Mouse (Mus musculus) kidney, adult 8-10 months (tissue): ENCODE data around the gene Hipk2.

Experiments used
- DNase-seq, 2 experiments: peaks; one replicate each; pipeline ENCODE4 v3.0.0; 2022

Gene Hipk2

DNA sequence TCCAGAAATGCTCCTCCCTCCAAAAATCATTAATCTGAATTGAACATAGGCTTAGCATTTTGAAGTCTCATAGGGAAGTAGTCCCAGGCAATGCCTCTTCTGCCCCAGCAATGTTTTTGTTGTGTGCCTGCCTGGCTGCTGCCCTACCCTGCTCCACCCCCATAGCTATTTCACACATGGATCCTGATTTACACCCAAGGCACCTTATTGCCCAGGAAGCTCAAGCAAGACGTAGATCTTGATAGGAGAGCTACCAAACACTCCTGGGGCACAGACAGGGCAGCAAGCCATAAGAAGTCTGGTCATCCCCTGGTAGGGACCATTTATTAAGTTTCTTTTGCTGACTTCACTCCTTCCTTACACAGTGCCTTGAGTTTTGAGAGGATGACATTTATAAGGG is 88.8 kb downstream of the Hipk2 start:
- no peak for DNase-seq

DNA sequence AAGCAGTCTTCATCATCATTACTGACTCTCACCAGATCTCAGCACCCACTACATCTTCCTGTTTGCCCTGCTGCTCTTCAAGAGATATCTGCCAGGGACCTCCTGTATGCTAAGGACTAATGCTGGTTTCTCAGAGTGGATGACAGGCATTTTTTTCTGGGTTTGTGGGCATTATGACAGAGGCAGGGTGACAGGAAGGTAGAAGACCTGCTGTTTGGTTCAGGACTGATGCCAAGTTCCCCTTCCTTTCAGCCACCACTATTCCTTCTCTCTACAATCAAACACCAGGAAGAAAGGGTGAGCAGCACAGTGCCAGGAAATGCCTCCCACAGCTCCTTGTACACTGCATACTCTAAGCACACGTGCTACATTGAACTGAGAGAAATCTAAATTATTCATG is 90.2 kb downstream of the Hipk2 start:
- DNase-seq, result no peak

DNA sequence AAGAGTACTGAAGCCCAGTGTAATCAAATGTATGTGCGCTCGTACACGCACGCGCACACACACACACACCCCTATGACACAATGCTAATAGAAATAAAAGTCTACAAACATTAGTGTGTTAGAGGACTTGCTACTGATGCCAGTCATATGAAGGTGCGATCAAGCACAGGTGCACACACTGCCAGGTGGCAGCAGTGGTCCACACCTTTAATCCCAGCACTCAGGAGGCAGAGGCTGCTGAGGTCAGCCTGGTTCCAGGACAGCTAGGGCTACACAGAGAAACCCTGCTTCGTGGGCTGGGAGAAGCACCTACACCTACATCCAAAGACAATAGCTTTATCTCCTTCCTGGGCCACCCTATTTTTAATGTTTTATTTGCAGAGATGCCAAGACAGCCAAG is 96.6 kb downstream of the Hipk2 start:
- no peak for DNase-seq

DNA sequence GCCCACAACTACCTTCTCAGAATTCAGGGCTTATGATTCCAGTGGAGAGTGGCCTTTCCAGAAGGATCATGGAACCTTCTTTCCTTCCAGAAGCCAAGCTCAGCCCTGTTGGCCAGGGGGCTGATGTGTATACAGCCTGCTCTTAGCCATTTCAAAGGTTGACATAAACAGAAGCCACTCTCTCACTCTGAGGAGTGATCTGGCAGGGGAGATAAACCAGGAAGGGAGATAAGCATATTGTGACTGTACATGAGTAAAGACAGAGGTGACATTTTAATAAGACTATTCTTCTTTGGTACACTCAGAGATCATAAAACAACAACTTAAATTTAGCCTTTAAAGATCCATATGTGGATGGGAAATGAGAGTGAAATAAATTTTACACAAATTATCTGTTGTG is 97.1 kb downstream of the Hipk2 start:
- no peak for DNase-seq

DNA sequence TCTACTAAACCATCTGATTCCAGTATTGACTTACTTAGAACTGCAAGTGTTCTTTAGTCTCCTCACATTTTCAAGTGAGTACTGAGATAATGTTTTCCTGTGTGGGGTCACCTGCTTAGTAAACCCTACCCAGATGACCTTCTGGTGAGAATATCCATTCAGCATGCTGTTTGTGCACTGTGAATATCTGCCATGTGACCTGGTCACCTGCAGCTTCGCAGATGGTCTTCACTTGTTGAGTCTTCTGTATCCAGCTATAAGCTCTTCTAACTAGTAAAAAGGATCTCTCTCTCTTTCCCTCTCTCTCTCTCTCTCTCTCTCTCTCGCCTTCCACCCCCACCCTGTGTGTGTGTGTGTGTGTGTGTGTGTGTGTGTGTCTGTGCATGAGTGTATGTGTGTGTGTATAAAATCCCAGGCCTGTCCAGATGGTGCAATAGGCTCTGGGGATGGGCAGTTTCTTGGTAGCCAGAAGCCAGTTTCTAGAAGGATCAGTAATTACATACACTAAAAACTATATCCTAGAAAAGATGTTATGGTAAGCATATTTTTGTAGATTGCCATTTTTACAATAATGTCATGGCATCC is 99.9 kb downstream of the Hipk2 start:
- no peak for DNase-seq

DNA sequence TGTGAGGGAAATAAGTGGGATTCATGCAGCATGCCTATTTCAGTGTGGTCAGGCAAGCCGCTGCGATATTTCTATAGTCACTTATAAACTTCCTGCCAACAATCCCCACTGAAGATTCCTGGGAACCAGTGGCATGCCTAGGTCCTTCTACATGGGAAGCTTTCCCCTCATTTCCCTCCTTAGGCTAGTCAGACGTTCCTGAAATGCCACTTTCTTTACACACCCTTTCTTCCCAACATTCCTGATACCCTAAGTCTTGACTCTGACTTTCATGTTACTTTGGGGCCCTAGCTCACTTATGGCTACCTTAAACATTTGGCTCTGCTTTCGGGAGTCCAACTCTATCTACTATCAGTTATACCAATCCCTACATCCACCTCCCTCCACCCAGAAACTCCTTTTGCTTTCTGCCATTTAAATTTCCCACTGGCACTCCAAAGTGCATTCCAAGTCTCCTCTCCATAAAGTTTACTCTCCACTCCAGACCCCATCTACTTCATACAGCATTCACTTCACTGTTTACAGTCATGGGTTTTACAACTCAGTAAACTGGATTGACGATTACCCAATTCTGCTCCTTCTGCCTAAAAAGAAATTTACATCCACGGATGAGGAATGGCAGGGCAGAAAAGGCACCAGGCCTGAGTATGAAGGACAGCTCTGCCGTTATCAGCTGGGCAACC is 103.0 kb downstream of the Hipk2 start:
- DNase-seq, result no peak

DNA sequence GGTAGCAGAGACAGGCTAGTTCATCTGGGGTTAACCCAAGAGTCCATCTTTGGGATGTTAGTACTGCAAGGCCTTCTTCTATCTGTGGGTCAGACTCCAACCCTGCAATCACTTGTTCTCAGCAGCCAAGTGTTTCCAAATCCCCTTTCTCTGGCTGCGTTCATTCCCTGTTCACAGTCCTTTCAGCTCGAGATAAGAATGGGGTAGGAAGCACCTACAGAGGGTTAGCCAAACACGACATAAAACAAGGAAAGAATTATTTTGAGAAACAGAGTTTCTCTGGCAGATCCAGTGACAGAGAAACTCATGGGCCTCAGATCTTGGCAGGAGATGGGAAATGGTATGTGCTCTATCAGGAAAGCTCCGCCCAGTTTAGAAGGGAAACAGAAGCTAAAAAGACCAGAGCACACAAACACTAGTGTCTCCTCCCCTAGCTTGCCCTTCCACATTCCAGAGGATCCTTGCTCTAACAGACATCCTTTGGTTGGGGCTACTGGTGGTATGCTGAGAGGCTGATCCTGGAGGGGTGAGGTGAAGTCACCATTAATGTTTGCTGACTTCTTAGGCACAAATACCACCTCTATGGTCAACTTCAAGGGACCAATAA is 104.8 kb downstream of the Hipk2 start:
- no peak for DNase-seq

DNA sequence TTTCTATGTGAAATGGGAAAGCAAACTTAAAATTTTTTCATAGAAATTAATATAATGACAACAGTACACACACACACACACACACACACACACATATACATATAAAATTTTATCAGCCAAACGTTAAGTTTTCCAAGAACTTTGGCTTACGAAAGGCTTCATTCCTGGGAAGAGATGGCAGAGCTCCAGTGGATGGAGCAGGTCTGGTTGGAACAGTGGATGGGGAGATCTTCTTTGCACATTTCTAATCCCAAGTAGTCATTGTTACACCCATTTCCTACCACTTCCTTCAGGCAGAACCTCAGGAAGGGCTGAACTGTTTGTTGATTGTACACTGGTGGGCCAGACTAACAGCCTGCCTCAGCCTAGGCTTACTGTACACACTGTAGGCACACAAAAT is 106.3 kb downstream of the Hipk2 start:
- no peak for DNase-seq

DNA sequence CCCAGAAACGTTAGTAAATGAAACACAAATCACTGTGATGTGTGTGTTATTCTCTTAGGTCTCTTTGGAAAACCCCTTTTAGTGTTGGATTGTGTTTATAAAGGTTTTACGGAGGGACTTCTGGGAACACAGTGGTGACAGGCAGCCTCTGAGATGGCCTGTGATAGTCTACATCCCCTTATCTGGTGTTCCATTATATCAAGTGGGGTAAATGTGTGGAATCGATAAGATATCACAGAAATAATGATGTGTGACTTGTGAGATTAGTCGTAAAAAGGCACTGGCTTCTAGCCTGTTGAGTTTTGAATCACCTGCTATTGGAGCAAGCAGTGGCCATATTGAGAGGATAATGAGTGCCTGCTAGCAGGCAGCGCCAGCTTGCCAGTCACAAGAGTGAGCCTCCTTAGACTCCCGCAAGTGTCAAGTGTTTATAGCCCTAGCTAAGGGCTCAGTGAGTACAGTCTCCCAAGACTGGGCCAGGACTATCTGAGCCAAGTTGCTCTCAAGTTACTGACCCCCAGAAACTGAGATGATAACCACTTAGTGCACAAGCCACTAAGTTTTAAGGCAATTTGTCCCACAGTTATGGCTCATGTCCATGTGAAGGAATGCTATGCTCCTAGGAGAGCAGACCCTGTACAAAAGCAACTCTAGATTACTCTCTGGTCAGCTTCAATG is 113.2 kb downstream of the Hipk2 start:
- DNase-seq, result no peak

DNA sequence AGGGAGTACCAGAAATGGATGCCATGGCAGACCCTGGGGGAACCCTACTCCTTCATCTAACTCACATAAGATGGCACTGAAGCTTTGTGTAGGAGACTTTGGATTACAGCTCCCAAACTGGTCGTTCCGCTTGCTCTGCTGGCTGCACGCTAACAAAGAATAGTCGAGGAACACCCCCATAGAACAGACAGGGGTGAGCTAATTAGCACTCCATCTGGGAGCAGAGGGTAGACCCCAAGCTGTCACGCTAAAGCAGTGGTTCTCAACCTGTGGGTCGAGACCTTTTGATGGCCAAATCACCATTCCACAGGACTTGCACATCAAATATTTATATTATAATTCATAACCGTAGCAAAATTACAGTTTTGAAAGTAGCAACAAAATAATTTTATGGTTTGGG is 114.0 kb downstream of the Hipk2 start:
- no peak for DNase-seq

DNA sequence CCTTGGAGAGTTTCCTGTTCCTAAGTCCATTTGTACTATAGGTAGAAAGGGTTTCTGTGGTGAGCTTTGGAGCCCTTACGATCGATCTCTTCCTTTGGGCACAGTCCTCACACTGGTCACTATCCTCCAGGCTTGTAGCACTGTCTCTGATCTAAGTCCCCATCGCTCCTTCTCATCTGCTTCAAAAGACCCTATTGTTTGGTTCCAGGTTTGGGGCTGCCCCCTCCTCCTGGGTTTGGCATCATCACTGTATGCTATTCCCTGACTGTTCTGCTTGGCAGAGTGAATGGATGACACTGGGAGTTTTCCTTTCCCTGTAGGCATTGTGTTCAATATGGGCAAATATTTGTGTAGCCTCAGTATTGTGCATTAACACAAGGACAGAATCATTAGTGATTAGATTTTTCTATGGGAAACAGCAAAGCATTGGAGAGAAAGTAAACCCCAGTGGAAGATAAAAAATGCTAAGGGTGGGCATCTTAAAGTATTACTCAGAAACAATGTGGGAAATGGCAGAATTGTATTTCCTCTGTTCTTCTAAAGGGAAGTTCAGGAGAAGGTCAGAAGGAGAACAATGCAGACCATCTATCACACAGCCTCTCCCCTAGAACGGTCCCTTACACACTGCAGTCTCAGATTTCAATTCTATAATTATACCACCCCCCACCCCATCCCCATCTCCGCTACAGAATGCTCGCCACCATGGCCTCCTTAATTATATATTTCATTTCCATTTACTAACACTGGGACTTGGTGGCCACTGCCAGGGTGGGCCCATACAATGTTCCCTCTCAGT is 114.9 kb downstream of the Hipk2 start:
- DNase-seq, result no peak

DNA sequence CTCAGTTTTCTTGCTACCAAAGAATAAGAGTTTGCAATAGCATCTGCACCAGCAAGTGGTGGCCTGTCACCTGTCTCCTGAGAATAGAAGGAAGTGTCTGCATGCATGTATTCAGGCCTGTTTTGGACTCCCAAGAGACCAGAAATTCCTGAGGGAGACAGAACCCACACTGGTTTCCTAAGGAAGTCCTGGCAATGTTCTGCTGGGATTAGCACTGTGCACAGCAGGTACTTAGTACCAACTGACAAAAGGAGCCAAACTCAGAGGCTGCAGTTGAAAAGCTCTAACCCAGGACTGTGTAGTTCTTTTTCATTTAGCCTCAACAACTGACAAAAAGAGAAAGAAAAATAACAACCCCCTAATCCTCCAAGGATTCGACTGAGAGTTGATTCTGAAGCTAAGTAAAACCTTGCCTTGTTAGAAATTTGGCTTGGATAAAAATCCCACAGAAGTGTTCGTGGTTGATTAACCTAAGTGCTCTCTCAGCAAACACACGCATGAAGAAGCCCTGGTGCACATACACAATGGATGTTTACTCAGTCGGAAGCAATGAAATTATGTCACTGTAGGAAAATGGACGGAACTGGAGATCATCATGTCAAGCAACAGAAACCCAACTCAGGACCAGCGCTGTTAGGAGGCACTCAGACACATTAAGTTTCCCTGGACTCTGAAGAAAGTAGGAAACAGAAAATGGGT is 115.9 kb downstream of the Hipk2 start:
- DNase-seq, result no peak

DNA sequence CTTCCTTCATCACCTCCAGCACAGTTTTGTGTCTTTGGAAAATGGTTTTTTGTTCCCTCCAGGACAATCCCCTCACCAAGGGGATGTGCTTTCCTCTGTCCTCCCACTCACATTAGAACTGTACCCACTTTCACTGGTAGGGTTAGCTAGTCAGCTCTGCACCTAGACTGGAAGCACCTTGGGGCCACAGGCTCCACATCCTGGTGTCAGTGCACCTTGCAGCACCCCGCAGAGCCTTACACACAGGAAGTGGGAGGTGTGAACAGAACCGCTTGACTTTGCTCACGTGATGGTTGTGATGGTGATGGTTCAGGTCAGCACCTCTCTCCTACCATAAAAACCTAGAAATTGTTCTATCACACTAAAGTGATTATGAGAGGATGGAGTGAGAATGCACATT is 116.8 kb downstream of the Hipk2 start:
- no peak for DNase-seq

DNA sequence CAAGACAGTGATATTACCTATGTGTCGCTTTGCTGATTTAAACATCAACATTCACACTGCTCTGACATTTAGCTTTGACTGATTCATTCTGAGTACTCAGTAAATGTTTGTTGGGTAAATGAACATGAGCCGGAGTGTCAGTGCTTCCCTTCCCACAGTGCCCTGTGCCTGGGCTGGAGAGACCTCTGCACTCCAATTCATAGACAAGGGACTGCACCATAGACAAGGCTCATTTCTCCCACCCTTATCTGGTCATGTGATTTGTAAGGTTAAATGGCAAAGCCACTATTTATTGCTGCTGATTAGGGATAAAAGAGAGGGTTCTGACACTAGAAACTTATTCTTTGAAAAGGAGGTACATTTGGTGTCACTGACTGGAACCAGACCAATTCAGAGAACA is 118.4 kb downstream of the Hipk2 start:
- DNase-seq, result no peak

DNA sequence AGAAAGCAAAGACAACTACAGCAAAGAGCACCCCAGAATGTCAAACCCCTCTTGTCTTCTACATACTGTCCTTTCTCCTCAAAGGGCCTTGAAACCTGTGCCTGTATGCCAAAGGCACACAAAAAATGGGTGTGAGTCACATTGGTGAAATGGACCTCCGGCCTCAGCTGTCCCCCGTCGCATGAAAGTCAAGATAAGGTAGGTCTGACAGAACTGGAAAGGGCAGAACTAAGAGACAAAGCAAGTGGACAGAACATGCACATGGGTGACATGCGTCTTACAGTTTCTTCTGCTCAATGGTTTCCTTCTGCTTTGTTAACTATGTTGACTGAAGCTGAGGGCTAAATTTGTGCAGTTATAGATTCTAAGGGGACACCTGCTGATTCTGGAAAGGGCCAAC is 119.0 kb downstream of the Hipk2 start:
- DNase-seq, result no peak

DNA sequence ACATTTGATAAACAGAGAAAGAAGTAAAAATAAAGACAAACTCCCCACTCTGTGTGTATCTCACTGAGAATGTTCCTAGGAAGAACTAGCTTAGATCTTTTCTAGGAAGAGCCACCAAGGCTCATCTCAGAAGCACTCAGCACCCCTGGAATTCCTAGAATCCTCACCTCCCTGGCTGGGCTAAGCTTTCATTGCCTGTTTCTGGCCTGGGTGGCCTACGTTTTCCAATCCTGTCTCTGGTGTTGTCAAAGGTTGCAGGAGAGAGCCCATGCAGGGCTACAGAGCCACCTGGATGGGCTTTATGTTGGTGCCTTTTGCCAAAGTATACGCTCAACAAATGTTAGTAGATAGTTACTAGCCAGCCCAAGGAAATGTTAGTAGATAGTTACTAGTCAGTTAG is 120.0 kb downstream of the Hipk2 start:
- DNase-seq, result no peak

DNA sequence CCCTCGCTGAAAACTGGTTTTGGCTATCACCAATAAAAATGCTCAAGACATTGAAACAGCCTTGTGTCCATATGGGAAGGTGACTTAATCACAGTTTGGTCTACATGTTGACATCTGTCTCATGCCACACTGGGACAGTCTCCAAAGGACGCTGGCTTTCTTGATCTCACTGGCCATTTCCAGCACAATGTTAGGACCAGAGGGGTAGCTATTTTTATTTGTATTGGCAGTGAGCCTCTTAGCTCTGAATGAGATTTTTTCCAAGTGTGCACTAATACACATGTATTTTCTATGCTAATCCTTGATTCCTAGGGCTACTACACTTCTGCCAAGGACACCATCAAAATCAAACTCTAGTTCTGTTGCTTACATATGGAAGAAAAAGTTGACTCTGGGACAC is 120.8 kb downstream of the Hipk2 start:
- DNase-seq, result no peak

DNA sequence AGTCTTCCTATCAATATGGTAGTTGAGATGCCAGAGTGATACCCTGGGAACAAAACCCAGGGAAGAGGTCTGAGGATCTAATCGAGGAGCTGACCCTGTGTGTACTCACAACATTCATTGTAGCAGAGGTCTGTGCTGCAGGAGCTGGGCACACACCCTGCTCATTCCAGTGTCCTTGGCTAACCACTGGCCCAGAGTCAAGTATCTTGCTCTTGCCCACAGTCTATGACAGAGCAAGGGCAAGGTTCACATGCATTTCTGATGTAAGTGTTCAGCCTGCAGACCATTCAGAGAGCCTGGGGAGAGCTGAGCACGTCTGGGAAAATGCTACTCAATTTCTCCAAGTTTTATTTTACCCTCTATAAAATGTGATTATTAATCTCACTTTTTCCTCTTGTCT is 122.2 kb downstream of the Hipk2 start:
- peak; percentile 72 to 86 for DNase-seq

DNA sequence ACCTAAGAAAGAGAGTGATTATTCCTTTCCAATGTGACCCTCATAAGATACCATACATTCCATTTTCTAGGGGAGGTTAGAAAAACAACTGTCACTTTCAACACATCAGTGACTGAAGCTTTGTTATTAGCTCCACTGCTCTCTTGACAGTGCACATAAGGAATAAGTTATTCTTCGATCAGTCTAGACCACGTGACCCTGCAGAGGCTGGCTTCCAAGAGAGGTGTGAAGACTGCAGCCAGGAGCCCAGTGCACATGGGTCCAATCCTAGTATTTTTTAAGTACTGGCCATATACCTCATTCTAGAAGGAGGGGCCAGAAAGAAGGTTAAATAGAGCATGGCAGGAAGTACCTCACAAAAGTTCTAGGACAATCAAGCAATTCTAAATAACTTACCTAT is 122.9 kb downstream of the Hipk2 start:
- no peak for DNase-seq

DNA sequence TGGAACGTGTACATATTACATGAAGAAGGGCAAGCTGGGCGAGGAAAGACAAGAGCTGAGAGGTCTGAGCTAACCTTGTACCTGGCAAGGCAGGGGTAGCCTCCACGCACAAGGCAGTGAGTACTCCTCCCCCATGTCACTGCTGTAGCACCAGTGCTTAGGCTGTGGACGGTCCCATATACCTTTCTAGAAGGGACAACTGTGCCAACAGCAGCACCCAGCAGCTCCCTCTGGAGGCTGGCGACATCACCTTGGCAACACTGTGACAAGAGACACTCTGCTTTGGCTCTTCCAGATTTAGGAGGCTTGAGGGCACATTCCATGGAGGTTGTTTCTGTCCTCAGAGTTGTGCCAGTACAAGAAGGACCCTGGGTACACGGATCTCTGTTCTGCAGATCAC is 123.5 kb downstream of the Hipk2 start:
- DNase-seq, result no peak

DNA sequence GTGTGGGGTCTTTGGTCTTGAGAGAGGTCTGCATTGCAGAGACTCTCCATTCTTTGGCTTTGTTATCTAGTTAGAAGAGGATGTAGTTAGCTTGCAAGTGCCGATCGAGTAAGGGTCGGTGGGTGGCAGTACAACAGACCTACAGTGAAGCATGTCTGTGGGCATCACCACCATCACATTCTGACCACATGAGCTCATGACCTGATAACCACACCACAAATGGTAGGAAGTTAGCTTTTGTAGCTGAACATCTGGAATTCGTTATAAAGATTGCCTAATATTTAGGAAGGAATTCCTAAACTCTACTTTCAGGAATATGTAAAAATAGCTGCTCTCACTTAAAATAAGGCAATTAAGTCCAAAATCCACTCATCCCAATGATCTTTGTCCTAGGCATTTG is 127.9 kb downstream of the Hipk2 start:
- DNase-seq, result no peak

DNA sequence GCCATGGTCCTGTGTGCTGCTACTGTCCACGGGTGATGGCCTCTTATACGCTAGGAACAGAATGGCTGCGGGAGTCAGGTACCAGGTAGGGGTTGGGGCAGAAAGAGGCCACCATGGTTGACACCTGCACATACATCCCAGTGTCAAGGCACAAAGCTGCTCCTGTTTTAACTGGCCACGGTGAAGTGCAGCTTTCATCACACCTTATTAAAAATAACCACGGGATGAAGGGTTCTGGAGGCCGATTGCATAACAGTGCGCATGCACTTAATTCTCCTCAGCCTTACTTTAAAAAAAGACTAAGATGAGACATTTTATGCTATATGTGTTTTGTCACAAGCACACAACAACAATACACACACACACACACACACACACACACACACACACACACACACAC is 132.6 kb downstream of the Hipk2 start:
- no peak for DNase-seq

DNA sequence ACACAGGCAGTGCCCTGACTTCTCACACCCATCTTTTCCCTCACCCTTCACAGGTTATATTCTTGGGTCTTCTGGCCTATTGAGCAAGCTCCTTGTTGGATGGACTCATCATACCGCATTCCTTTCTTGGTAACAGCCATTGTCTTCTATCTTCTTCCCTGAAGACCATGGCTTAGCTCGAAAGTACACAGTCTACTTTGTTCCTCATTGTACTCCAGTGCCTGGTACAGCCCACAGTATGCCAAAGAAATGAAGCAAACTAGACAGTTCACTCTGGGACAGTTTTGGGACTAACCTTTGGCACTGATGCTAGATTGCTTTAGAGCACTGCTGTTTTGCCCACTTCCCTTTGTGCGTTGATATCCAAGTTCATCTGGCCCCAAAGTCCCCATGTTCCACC is 133.5 kb downstream of the Hipk2 start:
- DNase-seq, result no peak
